Mouse (Mus musculus) kidney, adult 8-10 months (tissue): Measurements from ENCODE around the gene Oprm1.

Experiments used
- DNase-seq, 2 experiments: peaks; one replicate each; pipeline ENCODE4 v3.0.0; 2022

Gene Oprm1

DNA sequence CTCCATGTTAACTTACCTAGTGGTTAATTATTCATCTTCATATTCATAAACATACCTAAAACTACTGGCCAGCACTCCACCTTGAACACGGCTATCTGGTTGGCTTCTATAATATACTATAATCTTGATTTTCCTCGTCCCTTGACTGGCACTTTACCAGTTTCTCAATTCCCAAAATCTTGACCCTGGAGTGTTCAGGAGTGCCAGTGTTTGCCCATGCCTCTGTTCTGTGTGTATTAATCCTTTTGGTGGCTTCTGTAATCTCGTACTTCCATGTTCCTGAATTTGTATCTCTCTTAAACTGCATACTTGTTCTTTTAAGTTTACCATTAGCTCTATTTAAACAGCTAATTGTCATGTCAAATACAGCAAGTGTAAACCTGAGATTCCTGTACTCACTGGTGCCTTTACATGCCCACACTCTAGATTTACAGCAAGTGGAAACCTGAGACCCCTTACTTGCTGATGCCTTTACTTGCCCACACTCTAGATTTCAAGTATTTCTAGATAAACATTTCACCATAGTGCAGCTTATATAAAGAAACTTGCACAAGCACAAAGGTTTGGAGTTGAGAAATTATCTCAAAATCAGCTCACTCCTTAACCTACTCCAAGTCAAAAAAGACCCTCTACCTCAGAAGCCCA, 138.5 kb downstream of the Oprm1 start:
- DNase-seq = no peak

- no peak for DNase-seq
Measured at GRCm38 (mm10) chr10:6900126-6900525, 141.8 kb downstream of the Oprm1 start.

GRCm38 (mm10) chr10:6901819-6902393, 143.6 kb downstream of the Oprm1 start:
- DNase-seq = no peak

DNA sequence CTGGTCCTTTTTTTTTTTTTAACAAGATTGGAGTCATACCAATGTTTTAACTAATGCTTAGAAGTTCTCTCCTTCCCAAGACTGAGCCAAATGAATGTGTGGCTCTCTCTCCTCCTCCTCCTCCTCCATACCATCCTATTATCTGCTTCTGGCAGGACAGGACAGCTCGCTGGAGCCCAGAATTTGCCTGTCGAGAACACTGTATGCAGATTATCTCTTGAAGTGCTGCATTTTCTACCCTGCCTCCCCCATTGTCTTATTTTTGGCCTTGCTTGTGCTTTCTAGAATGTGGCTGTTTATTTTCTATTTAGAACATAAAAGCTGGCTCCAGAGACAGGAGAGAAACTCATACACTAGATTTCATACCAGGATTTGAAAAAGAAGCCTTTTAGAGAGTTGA, 151.5 kb downstream of the Oprm1 start:
- no peak for DNase-seq

DNA sequence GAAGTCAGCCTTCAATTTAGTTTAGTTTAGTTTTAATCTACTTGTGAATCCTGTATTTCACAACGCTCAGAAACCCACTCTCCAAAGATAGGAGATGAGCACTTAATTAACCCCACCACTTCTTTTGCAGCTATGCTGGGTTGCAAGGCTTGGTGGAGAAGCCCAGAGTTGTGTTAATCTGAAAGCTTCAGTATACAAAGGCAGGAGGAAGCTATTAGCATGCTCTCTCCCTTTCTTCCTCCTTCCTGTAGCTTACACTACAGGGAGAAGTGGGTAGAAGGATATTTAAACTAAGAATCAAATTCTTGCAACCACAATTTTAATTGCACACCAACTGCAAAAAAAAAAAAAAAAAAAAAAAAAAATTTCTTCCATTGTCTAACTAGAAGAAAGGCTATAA, 157.7 kb downstream of the Oprm1 start:
- no peak for DNase-seq

- peak in 1 of 2 experiments; percentile 2 for DNase-seq
Measured at GRCm38 (mm10) chr10:6916545-6917257, 158.4 kb downstream of the Oprm1 start.

DNA sequence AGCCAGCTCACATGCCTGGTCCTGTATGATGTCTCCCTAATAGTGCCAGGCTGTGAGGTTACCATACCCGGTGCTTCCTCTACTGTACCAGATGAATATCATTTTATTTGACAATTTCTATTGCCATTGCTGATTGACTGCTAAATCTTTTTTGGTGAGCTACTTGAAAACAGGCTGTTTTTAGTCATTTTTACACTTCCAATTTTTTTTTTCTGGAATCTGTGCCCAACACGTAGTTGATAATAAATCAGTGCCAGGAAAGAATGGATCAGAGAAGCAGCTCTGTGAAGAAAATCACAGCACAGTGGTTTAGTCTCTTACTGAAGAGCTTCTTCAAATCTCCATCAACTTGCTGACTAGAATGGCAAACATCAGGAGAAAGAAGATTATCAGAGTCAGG, 168.4 kb downstream of the Oprm1 start:
- DNase-seq = no peak

DNA sequence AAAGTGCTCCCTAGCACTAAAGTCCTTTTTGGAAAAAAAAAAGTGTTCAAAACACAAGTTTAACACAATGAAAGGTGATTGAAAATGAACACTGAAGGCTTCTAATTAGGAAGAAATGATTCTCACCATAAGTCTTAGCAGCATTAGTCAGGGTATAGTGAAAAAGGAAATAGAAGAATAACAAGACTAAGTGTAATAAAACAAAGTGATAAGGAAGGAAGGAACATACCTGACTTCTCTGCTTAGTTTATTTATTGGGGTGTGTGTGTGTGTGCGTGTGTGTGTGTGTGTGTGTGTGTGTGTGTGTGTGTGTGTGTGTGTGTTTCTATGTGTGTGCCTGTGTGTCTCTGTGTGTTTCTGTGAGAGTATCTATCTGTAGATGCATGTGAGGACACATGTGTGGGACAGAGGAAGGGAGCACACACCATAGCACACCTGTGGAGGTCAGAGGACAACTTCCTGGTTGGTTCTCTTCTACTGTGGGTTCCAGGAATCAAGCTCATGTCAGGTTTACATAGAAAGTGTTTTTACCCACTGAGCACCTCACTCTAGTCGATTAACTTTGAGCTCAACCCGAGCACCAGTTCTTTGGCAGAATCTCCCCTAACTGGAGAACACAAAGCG, 169.4 kb downstream of the Oprm1 start:
- no peak for DNase-seq

DNA sequence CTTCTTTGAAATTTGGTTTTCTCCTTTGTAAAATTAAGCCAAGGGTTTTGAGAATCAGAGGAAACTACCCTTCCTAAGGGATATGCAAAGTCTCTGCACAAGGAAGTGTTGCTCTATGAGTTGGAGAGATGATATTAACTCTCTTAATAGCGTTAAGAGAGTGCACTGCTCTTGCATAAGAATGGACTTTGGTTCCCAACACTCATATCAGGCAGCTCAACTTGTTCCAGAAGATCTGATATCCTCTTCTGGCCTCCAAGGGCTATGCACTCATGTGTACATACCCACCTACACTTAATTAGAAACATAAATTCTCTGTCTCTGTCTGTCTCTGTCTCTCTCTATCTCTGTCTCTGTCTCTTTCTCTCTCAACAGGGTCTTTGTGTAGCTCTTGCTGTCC, 170.6 kb downstream of the Oprm1 start:
- no peak for DNase-seq

DNA sequence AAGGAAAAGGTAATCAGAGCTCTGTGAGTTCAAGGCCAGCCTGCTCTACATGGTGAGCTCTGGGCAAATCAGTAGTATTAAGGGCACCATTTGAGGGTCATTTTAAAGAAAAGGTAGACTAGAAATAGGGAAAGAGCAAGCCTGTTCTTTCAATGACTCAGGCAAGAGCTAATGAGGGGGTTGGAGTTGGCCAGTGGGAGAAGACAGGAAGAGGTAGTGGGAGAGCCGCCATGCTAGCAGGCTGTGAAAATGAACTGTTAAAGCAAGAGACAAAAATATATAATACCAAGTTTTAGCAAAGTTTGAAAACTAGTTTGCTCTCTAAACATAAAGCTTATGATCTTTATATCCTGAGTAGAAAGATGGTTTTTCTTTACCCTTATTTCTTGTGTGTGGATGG, 172.1 kb downstream of the Oprm1 start:
- no peak for DNase-seq

- no peak for DNase-seq
Measured at GRCm38 (mm10) chr10:6930889-6931288, 172.6 kb downstream of the Oprm1 start.

DNA sequence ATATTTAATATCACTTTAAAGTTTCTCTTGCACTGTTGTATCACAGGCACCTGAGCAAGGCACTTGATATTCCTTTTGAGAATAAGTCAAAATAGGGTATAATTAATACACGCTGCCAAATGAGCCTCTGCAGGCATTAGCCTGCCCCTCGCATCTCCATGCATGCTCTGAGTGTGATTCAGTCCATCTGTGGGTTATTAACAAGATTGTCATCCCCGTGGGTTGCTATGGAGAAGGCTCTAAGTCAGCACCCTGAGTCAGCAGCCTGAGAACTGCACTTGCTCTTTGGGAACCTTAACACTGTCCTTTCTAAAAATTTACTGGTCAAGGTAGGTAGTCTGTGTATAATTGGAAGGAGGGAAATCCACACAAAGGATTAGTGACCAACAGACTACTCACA, 176.5 kb downstream of the Oprm1 start:
- DNase-seq = no peak

- DNase-seq = no peak
Measured at GRCm38 (mm10) chr10:6936671-6937425, 178.5 kb downstream of the Oprm1 start.

GRCm38 (mm10) chr10:6953115-6953514, 194.8 kb downstream of the Oprm1 start:
- DNase-seq = no peak

GRCm38 (mm10) chr10:6954533-6954932, 196.2 kb downstream of the Oprm1 start:
- no peak for DNase-seq

DNA sequence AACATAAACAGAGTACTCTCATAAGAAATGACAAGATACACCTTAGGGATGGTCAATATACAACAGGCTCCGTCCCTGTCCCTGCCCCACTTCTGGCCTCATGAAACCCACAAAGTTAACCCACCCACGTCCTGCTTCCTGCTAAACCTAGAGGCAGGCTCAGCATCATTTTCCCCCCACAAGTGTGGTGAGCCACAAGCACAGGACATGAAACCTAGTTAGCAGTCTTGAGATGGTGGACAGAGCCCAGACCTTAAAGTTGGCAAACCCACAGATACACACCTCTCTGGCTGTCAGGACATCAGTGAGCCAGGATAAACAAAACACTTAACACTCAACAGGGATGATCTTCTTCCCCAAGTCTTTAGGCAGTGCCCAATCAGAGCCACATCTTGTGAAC, 198.1 kb downstream of the Oprm1 start:
- DNase-seq = no peak

DNA sequence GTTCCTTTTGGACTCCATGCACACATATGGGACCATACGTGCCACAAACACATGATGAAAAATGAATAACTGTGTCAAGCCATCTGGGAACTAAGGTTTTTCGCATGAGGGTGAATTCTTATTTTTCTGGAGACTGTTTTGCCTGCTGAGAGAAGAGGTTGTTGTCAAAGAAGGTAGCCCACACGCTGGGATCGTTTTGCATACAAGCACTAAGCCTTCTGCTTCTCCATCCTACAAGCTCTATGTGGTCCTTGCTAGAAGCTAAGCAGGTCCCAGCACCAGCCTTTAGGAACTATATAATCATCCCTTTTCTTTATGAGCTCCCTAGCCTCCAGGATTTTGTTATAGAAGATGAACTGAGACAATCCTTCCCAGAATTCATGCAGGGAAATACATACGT, 200.5 kb downstream of the Oprm1 start:
- no peak for DNase-seq

DNA sequence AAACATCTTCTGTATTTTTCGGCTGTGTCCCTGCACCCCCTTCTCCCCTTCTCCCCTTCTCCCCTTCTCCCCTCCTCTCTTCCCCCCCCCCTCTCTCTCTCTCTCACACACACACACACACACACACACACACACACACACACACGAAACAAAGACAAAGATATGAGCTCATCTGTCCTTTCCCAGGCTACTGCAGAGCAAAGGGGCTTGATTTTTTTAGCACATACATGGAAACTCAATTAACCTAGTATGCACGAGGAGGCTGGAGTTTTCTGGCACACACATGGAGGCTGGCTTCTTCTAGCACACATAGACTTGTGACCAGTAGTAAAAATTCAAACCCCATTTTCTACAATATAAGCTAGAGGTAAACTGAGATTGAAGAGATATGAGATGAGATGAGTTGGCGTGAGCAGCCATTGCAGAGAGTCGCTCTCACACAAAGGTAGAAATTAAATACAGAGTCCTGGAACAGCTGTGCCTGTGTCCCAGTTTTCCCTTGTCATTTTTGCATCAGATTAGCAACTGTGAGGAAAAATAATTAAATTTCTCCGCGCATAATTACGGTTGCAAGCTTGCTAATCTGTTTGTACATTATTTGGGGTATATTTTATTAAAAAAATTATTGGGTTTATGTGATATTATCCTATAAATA, 209.4 kb downstream of the Oprm1 start:
- DNase-seq = no peak

GRCm38 (mm10) chr10:6968334-6968733, 210.0 kb downstream of the Oprm1 start:
- DNase-seq = no peak

- no peak for DNase-seq
Measured at GRCm38 (mm10) chr10:6977843-6978242, 219.5 kb downstream of the Oprm1 start.

- no peak for DNase-seq
Measured at GRCm38 (mm10) chr10:6978733-6979132, 220.4 kb downstream of the Oprm1 start.

DNA sequence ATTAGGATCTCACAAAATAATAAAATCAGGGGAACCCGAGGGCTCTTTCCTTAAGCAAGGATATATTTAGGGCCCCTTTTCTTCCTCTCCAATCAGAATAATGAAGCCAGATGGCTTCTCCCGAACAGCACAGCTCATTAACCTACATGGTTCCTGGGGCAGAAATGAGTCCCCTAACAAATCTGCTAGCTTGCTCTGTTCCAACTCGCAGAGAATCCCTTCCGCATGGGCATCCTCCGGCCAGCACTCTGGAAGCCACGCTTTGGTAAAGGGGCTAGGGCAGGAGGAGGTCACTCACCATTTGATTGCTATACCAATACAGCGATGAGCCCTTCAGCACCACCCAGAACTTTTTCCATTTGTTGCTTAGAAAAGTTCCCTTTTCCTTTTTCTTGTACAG, 220.9 kb downstream of the Oprm1 start:
- no peak for DNase-seq

GRCm38 (mm10) chr10:6979789-6980188, 221.5 kb downstream of the Oprm1 start:
- DNase-seq = no peak
